Mouse (Mus musculus) mouse embryonic stem cell (cell line): Measurements from ENCODE around the gene Sgca.

Experiments used
- in situ Hi-C, 2 experiments: fragments of 300-500 bp; cut with MboI; formaldehyde crosslinking; loops; 1 replicate in 1 of 2; 3 replicates in 1 of 2; pipeline ENCODE4 v1.14.3; 2019 to 2020; ENCODE audit warnings: low sequenced_read_pairs in 2 of 2, low pct_unique_long_range_greater_than_20kb in 1 of 2, mixed read lengths in 1 of 2; ENCODE audit not compliant: unreplicated experiment in 1 of 2

Sgca gene

DNA sequence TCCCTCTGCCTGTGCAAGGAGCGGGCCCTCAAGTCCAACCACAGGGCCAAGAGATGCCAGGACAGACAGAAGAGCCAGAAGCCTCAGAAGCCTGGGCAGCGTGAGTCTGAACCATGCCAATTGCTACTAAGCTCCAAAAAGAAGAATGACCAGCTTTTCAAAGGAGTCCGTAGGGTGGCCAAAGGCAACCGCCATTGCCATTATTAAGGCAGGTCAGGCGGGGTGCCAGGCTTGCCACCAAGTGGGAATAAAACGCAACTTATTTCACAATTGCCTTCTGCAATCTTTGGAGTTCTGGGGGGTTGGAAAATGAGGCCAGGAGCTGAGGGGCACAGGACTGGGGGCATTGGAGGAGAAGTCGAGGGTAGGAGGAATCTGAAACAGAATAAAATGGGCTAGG lies 7.9 kb downstream of the Sgca start:
- in situ Hi-C loops = no loop called here

DNA sequence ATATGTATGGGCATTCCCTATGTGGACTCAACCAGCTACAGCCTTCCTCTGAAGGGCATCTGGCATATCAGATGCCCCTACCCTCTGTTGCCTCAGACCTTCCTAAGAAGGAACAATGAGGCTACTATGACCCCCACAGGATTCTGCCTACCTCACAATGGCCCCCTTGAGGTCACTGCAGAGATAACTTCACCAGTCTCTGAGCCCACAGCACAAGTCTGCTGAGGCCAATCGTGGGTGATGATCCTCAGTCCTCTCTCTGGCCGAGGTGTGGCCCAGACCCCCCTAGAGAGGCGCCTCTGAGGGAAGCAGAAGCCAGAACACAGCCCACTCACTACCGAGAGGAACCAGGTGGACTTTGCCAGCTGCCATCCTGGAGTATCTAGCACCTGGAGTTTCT lies 8.7 kb downstream of the Sgca start, which contains the start of gene Hils1:
Gene Hils1, plus strand, starts transcription at position 175 of the 400 bp plus-strand sequence.
- in situ Hi-C loops = no loop called here

DNA sequence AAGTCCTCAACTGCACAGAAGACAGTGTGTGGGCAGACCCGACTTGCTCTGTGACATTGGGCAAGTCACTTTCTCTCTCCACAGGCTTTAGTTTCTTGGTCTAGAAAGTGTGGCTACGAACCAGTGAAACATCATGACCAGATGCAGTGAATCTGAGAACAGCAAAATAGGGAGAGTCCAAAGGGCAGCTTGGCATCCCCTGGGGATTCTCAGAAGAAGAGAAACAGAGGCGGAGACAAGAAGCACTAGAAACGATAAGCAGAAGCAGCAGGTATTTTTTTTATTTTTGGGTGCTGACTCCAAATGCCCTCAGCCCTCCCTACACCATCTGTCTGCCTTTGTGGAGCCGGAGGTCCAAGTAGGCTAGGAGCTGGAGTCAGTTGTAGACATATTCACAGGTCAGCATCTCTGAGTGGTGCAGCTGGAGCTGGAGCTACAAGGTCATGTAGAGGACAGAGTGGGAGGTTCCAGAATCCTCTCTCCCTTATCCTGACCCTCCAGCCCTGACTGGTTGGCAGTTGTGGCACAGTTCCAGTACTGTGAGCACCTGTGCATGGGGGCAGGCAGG lies 13.5 kb downstream of the Sgca start:
- in situ Hi-C loops = no loop called here

DNA sequence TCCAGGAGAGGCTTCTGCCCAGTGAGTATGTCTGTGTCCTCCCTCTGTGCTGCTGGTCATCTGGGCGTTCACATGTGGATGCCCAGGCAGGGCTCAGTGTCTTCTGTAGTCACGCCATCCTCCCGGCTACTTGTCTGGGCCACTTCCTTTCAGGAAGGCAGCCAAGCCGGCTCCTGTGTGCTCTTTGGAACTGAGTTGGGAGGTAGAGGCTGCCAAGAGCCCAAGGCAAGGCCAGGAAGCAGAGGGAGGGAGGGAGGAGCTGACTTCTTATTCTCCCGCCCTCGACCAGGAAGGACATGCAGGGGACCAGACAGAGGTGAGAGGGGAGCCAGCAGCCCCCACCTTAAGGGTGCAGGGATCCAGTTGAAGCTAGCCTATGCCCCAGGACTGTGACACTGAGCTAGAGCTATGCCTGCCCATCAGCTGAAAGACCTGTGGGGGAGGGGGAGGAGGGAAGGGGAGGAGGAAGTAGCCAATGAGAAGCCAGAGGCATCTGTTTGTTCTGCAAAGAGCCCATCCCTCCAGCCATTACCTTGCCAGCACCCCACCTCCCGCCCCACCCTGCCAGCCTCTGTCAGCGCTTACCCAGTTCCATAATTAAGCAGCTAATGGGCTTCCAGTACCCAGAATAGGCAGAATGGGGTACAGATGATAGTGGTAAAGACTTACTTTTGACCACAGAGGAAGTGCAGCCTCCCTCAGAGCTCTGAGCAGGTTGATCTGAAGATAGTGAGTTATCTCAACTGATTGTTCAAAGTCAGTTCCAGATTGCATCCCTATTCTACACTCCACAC lies 17.9 kb downstream of the Sgca start:
- in situ Hi-C loops = no loop called here

DNA sequence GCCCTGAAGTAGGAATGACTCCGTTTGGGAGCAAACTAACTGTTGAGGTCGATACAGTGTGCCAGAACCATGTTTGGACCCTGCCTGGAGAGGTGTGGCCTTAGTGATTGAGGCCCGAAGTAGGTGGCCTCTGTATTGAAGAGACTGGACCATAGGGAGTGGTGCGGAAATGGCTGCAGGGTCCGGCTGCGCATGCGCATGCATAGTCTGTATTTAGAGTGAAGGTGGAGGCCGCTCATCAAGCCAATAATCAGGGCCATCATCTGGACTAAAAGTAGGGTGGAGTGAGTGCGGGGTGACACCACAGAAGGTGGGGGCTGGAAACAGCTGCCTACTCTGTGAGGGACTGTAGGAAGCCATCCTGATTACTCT lies 18.4 kb downstream of the Sgca start:
- in situ Hi-C loops = no loop called here

DNA sequence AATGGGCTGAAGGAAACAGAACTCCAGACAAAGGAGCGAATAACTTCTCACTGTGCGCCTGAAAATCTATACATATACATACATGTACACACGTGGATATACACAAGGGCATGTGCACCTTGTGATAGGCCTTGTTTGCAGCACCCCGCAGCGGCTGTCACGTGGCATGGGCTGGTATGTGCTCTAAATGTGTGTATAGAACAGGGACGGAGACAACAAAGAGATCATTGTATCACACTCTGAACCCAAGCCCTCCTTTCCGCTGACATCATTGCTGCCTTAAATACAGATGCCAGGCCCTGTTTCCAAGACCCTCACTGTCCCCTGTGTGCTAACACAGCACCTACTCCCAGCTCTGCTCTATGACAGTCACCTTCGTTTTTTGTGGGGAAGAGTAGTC lies 21.0 kb downstream of the Sgca start:
- in situ Hi-C loops = no loop called here

DNA sequence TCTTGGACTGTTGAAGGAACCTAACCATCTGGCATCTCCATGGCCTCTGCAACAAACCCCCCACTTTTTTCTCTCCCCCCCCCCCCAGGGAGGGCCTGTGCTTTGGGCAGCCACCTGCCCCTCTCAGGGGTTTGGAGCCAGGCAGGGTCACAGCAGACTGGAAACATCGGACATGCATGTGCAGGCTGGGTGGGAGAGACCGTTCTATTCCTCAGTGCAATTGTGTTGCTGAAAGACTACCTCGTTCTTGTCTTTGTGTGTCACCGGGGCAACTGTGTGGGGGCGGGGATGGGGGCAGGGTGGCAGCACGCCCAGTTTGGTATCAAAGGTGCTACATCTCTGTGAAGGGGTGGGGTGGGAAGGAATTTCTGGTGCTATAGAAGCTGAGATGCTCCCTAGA lies 24.0 kb downstream of the Sgca start:
- in situ Hi-C loops = no loop called here

DNA sequence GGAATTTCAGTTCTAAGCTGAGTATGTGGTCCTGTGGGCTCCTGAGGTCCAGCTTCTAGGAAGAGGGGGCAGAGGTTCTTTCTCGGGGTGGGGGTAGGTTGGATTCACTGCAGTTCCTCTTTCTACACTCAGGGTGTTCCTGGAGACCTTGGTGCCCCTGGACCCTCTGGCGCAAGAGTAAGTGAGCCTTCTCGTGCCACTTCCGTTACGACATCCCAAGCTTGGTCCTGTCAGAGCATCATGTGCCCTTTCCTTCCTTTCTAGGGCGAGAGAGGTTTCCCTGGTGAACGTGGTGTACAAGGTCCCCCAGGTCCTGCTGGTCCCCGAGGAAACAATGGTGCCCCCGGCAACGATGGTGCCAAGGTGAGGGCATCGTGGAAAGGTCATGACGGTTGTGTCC lies 30.9 kb downstream of the Sgca start:
- in situ Hi-C loops = no loop called here

DNA sequence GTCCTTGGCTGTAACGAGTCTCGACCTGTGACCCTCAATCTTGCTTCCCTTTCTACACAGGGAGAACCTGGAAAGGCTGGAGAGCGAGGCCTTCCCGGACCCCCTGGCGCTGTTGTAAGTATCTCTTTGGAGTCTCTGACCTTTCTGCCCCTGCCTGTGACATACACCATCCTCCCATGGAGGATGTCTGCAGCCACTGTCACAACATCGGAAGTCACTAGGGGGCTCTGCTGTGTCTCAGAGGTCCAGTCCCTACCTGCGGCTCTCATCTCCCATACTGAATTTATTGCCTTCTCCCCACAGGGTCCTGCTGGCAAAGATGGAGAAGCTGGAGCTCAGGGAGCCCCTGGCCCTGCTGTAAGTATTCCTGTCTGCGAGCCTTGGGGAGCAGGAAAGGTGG lies 31.8 kb downstream of the Sgca start:
- in situ Hi-C loops = no loop called here

DNA sequence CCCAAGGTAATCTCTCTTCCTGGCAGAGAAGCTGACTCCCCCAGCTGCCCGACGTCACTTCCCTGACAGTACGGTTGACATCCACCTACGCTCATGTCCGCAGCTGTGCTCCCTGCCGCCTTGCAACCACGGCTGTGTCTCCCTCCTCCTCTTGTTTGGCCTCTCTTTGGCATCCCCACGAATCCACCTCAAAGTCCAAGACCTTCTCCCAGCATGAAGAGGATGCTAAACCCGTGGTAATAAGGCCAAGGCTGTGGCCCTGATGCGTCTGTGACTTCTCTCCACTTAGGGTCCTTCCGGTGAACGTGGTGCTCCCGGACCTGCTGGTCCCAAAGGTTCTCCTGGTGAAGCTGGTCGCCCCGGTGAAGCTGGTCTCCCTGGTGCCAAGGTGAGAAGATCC lies 33.1 kb downstream of the Sgca start:
- in situ Hi-C loops = no loop called here

DNA sequence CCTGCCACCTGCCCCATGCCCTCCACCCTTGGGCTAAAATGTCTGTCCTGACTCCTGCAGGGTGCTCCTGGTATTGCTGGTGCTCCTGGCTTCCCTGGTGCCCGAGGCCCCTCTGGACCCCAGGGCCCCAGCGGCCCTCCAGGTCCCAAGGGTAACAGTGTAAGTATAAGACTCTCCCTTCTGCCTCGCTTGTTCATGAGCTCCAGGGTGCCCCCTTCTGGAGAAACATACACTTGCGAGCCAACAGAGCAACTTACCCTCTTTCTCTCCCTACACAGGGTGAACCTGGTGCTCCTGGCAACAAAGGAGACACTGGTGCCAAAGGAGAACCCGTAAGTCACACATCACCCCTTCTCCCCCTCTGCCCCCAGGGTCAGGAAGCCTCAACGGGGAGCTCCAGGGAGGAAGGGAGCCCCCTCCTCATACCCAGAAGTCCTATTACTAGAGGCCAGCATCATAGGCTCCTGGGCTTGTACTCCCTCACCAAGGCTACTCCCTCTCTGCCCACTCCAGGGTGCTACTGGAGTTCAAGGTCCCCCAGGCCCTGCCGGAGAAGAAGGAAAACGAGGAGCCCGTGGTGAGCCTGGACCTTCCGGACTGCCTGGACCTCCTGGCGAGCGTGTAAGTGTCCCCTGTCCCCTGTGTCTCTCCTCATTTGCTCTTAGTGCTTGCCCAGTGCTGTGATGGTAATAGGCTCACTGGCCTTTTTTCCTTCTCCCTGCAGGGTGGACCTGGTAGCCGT lies 33.7 kb downstream of the Sgca start:
- in situ Hi-C loops = no loop called here

DNA sequence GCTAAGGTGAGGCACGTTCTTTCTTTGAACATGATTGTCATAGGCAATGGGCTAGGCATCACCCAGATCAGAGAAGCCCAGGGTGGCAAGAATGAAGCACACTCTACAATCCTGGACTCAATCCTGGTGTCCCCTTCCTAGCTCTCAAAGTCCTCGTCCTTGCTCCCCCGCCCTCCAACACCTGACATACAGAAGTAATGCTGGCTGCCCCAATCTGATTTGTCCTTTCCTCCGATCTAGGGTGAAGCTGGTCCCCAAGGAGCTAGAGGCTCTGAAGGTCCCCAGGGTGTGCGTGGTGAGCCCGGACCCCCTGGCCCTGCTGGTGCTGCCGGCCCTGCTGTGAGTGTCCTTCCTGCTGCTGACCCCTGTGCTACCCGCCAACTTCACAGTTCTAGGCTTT lies 34.4 kb downstream of the Sgca start:
- in situ Hi-C loops = no loop called here

DNA sequence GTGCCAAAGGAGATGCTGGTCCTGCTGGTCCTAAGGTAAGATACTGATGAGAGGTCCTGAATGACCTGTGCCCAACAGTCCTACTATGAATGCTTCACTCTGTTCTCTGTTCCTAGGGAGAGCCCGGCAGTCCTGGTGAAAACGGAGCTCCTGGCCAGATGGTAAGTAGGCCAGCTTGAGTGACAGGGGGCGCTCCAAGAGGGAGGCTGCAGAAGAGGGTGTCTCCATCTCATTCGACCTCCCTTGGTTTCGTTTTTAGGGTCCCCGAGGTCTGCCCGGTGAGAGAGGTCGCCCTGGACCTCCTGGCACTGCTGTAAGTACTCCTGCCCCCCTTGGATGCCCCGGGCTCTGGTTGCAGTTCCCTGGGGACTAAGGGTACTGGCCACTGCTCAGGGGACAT lies 35.0 kb downstream of the Sgca start:
- in situ Hi-C loops = no loop called here

DNA sequence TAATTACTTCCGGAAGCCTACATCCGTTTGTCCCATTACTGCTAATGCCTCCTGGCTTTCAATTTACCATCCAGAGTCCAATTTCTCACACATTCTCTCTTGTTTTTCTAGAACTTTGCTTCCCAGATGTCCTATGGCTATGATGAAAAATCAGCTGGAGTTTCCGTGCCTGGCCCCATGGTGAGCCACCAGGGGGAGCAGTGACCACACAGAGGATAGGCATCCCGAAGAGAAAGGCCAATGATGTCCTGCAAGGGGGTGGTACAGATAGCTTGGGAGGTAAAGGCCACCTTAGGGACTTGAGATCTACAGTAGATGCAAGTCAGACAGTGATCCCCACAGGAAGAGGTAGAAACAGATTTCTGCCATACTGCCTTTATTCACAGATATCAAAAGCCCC lies 36.8 kb downstream of the Sgca start:
- in situ Hi-C loops = loop anchor here in 1 of 2 experiments (5.0 to 10.0 kb wide), 3 partner anchors 33 to 204 kb away; no protein-coding TSS in a partner anchor

DNA sequence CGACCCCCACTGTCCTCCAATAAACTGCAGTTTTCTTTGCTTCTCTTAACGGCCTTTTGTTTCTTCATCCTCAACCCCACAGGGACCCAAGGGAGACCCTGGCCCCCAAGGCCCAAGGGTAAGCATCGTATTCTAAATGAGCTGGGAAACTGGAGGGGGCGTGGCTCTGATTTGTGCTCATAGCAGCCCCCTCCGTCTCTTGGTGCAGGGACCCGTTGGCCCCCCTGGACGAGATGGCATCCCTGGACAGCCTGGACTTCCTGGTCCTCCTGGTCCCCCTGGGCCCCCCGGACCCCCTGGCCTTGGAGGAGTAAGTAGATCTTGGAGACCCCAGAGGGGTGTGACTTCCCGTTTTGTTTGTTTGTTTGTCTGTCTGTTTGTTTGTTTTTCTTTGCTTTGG lies 37.8 kb downstream of the Sgca start:
- in situ Hi-C loops = loop anchor here in 1 of 2 experiments (5.0 to 10.0 kb wide), 3 partner anchors 34 to 203 kb away; no protein-coding TSS in a partner anchor

DNA sequence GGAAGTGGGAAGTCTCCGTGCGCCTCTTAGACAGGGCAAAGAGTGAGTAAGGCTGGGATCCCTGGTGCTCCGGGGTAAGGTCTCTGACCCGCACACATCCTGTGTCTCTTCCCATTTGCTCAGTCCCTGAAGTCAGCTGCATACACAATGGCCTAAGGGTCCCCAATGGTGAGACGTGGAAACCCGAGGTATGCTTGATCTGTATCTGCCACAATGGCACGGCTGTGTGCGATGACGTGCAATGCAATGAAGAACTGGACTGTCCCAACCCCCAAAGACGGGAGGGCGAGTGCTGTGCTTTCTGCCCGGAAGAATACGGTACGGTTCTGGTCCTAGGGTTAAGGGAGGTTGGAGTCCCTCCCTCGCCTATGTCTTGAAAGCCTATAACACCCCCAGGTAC lies 38.3 kb downstream of the Sgca start:
- in situ Hi-C loops = loop anchor here in 1 of 2 experiments (5.0 to 10.0 kb wide), 3 partner anchors 35 to 203 kb away; no protein-coding TSS in a partner anchor

DNA sequence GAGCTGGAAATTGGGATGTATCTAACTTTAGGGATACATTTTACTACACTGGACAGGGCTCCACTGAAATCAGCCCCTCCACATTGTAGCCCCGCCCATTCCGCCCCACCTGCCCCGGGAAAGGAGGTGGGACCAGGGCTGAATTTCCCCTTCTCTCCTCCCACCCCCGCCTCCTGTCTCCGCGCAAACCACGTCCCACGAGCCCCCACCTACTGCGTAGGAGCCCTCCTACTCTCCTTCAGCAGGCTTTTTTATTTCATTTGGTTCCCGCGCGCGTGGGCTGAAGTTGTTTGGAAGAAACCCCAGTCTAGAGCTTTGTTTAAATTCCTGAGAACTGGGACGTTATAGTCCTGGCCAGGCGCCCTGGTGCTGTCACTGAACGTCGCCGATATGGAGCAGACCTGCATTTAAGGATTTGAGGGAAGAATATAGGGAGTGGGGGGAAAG lies 38.8 kb downstream of the Sgca start:
- in situ Hi-C loops = loop anchor here in 1 of 2 experiments (5.0 to 10.0 kb wide), 3 partner anchors 35 to 203 kb away; no protein-coding TSS in a partner anchor

DNA sequence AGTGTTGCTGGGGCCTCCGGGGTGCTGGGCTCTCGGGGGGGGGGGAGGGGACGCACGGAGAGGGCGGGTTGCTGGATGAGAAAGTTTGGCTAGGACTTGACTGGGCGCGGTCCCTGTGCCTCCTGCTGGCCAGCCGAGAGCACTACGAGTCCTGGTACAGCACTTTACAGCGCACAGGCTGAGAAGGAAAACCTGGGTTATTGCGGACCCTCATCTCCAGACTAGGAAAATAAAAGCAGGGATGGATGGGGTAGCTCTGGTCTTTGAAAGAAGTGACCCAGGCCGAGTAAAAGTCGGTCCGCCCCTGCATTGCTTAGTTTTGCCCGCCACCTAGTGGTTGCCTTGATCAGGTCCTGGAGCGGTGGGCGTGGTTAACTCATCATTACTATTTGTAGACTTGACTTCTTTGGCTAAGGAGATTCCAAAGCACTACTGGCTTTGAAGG lies 39.3 kb downstream of the Sgca start:
- in situ Hi-C loops = loop anchor here in 1 of 2 experiments (5.0 to 10.0 kb wide), 3 partner anchors 35 to 202 kb away; no protein-coding TSS in a partner anchor

DNA sequence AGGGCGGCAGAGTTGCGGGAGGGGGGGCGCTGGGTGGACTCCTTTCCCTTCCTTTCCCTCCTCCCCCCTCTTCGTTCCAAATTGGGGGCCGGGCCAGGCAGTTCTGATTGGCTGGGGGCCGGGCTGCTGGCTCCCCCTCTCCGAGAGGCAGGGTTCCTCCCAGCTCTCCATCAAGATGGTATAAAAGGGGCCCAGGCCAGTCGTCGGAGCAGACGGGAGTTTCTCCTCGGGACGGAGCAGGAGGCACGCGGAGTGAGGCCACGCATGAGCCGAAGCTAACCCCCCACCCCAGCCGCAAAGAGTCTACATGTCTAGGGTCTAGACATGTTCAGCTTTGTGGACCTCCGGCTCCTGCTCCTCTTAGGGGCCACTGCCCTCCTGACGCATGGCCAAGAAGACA lies 40.1 kb downstream of the Sgca start, which contains the start of gene Col1a1:
Gene Col1a1, plus strand, starts transcription at position 180 of the 400 bp plus-strand sequence.
- in situ Hi-C loops = loop anchor here in 1 of 2 experiments (5.0 to 10.0 kb wide), 3 partner anchors 36 to 201 kb away; no protein-coding TSS in a partner anchor
